Mouse (Mus musculus) neural tube, embryonic 12.5 days (tissue): ENCODE data around the gene Fras1. TPM values are rescaled to one million over a fixed set of nuclear protein-coding genes. Genes with fewer than 3 reads are reported as not detected.

Experiments used
- ATAC-seq: fragments of 200-750 bp; cut with Nextera tagmentation; 2 replicates; pipeline ENCODE4 v1.8.0; 2017; ENCODE audit warnings: low read depth, mild to moderate bottlenecking, moderate TSS enrichment, moderate library complexity; ENCODE audit not compliant: low FRiP score
- H3K27ac ChIP-seq: fragments of 300-500 bp; sonication (generic); 2 replicates; pipeline ENCODE4 v1.5.1; 2016
- H3K27me3 ChIP-seq: fragments of 300-500 bp; sonication (generic); replicated peaks from 2 replicates; pipeline ENCODE4 v1.6.1; 2016; ENCODE audit warnings: mild to moderate bottlenecking
- H3K36me3 ChIP-seq: fragments of 300-500 bp; sonication (generic); 2 replicates; pipeline ENCODE4 v1.6.1; 2016; ENCODE audit warnings: mild to moderate bottlenecking
- H3K4me1 ChIP-seq: fragments of 300-500 bp; sonication (generic); 2 replicates; pipeline ENCODE4 v1.6.1; 2016
- H3K4me2 ChIP-seq: fragments of 300-500 bp; sonication (generic); replicated peaks from 2 replicates; pipeline ENCODE4 v1.6.1; 2016; ENCODE audit warnings: mild to moderate bottlenecking
- H3K4me3 ChIP-seq: fragments of 300-500 bp; sonication (generic); 2 replicates; pipeline ENCODE4 v1.5.1; 2016
- H3K9ac ChIP-seq: fragments of 300-500 bp; sonication (generic); 2 replicates; pipeline ENCODE4 v1.6.1; 2016; ENCODE audit warnings: mild to moderate bottlenecking
- H3K9me3 ChIP-seq: fragments of 300-500 bp; sonication (generic); 2 replicates; pipeline ENCODE4 v1.6.1; 2016; ENCODE audit warnings: mild to moderate bottlenecking
- WGBS: fragments of 180-500 bp; shearing (Covaris S2); methylation state at CpG from one replicate; pipeline ENCODE4 v1.1.7; 2016; 5-methylcytosine and 5-hydroxymethylcytosine counted together
- polyA plus RNA-seq: library from polyadenylated mRNA; unstranded; fragments of >200 nt; fragmentation: Nextera tagmentation; extraction: Ambion mirVana; gene quantifications from 2 replicates; pipeline ENCODE4 v1.2.1, GENCODE M21; 2016

The Fras1 gene
- polyA plus RNA-seq, 1 experiment from 2014 or later = 4.9 TPM

GRCm38 (mm10) chr5:96793953-96794635 is 420.3 kb downstream of the Fras1 start:
- no peak overlapping the region for H3K9ac ChIP-seq
- no peak overlapping the region for H3K27ac ChIP-seq
- H3K4me2 ChIP-seq = peak overlapping the region; percentile 73
- H3K9me3 ChIP-seq = no peaks in the 10 kb centered on the region
- peak overlapping the region; percentile 37; the same call in 1 of the 2 replicates for H3K4me3 ChIP-seq
- ATAC-seq = no peak
- H3K27me3 ChIP-seq = no peaks in the 10 kb centered on the region; the same call in 1 of the 2 replicates
- H3K36me3 ChIP-seq = no peaks in the 10 kb centered on the region
- 64% methylated on average over 10 of the region's 10 CpGs for WGBS
- H3K4me1 ChIP-seq = peaks cover 11% of the 10 kb centered on the region; the same call in 1 of the 2 replicates

GRCm38 (mm10) chr5:96795752-96796151 is 422.0 kb downstream of the Fras1 start:
- H3K27ac ChIP-seq = no peak overlapping the region
- no peak overlapping the region for H3K4me2 ChIP-seq
- ATAC-seq = no peak
- no peaks in the 10 kb centered on the region for H3K9me3 ChIP-seq
- no peak overlapping the region for H3K4me3 ChIP-seq
- peaks cover 11% of the 10 kb centered on the region; the same call in 1 of the 2 replicates for H3K4me1 ChIP-seq
- no peaks in the 10 kb centered on the region; the same call in 1 of the 2 replicates for H3K27me3 ChIP-seq
- no peak overlapping the region for H3K9ac ChIP-seq
- 94% methylated on average over 1 of the region's 1 CpGs for WGBS
- no peaks in the 10 kb centered on the region for H3K36me3 ChIP-seq

- no peak for ATAC-seq
- no peak overlapping the region for H3K27ac ChIP-seq
- no peaks in the 10 kb centered on the region for H3K36me3 ChIP-seq
- no peak overlapping the region for H3K4me3 ChIP-seq
- H3K9me3 ChIP-seq = no peaks in the 10 kb centered on the region
- no peak overlapping the region for H3K9ac ChIP-seq
- no peak overlapping the region for H3K4me2 ChIP-seq
- WGBS = 92% methylated on average over 6 of the region's 6 CpGs
- no peaks in the 10 kb centered on the region; the same call in 1 of the 2 replicates for H3K27me3 ChIP-seq
- H3K4me1 ChIP-seq = peaks cover 11% of the 10 kb centered on the region; the same call in 1 of the 2 replicates
These were observed 423.7 kb downstream of the Fras1 start for GRCm38 (mm10) chr5:96797465-96797864.

GRCm38 (mm10) chr5:96799165-96799564 is 425.4 kb downstream of the Fras1 start:
- Histone ChIP-seq H3K9me3 (no peaks in the 10 kb centered on the region), H3K27ac (no peak overlapping the region), H3K4me1 (no peaks in the 10 kb centered on the region), H3K9ac (no peak overlapping the region), H3K27me3 (no peaks in the 10 kb centered on the region), H3K4me2 (no peak overlapping the region), H3K4me3 (no peak overlapping the region), H3K36me3 (no peaks in the 10 kb centered on the region)
- 93% methylated on average over 9 of the region's 9 CpGs for WGBS
- ATAC-seq = no peak

GRCm38 (mm10) chr5:96799969-96800368 is 426.2 kb downstream of the Fras1 start:
- 89% methylated on average over 9 of the region's 9 CpGs for WGBS
- ATAC-seq = no peak
- Histone ChIP-seq H3K9me3 (no peaks in the 10 kb centered on the region), H3K36me3 (no peaks in the 10 kb centered on the region), H3K4me1 (no peaks in the 10 kb centered on the region), H3K27ac (no peak overlapping the region), H3K4me2 (no peak overlapping the region), H3K4me3 (no peak overlapping the region), H3K27me3 (no peaks in the 10 kb centered on the region), H3K9ac (no peak overlapping the region)

DNA sequence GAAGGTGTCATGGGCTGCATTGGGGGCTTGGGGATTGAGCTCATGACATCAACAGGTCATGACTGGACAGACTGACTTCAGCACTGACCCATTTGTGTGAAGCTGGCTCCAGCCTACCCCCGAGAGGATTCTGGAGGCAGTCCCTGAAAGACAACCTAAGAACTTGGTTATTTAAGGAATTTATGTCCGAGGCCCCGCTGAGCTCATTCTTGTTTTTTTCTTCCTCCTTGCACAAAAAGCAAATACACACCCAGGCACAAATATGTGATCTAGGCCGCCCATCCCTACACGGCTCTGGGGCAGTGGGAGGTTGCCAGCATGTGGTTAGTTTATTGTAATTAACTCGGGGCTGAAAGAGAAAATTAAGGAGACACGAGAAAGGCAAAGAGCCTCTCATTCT is 428.4 kb downstream of the Fras1 start:
- no peaks in the 10 kb centered on the region for H3K9me3 ChIP-seq
- no peak for ATAC-seq
- WGBS = 35% methylated on average over 7 of the region's 7 CpGs
- no peak overlapping the region for H3K4me2 ChIP-seq
- no peaks in the 10 kb centered on the region for H3K27me3 ChIP-seq
- no peaks in the 10 kb centered on the region for H3K4me1 ChIP-seq
- H3K36me3 ChIP-seq = no peaks in the 10 kb centered on the region
- no peak overlapping the region for H3K9ac ChIP-seq
- H3K4me3 ChIP-seq = no peak overlapping the region
- H3K27ac ChIP-seq = no peak overlapping the region

- no peaks in the 10 kb centered on the region for H3K36me3 ChIP-seq
- no peak for ATAC-seq
- no peaks in the 10 kb centered on the region for H3K27me3 ChIP-seq
These were observed 429.3 kb downstream of the Fras1 start for GRCm38 (mm10) chr5:96803091-96803490.

DNA sequence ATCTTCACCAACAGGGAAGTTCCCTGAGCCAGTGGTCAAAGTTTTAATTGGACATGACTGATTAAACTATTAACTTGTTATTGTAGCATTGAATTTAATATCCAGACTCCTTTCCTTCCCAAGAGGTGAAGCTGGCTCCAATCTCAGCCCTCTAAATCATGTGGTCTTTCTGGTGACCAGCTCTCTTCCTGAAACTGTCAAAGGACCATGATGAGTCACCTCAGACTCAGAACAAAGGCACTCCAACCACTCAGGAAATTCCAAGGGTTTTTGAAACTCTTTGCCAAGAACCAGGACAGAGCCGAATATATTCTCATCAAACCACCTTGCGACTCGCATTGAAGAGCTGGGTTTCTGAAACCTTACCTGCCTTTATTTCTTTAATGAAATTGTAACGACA is 430.5 kb downstream of the Fras1 start:
- no peaks in the 10 kb centered on the region for H3K36me3 ChIP-seq
- no peaks in the 10 kb centered on the region for H3K9me3 ChIP-seq
- no peaks in the 10 kb centered on the region for H3K27me3 ChIP-seq
- WGBS = 87% methylated on average over 4 of the region's 4 CpGs
- H3K9ac ChIP-seq = no peak overlapping the region
- ATAC-seq = no peak
- H3K4me1 ChIP-seq = no peaks in the 10 kb centered on the region
- no peak overlapping the region for H3K4me3 ChIP-seq
- no peak overlapping the region for H3K27ac ChIP-seq
- H3K4me2 ChIP-seq = no peak overlapping the region

More at GRCm38 (mm10) chr5:96803091-96803490, 429.3 kb downstream of the Fras1 start:
- H3K9ac ChIP-seq = no peak overlapping the region
- WGBS = 63% methylated on average over 3 of the region's 3 CpGs
- H3K4me3 ChIP-seq = no peak overlapping the region
- no peak overlapping the region for H3K27ac ChIP-seq
- no peaks in the 10 kb centered on the region for H3K9me3 ChIP-seq
- no peak overlapping the region for H3K4me2 ChIP-seq
- no peaks in the 10 kb centered on the region for H3K4me1 ChIP-seq

GRCm38 (mm10) chr5:96804813-96805212 is 431.1 kb downstream of the Fras1 start:
- WGBS = 85% methylated on average over 3 of the region's 3 CpGs

GRCm38 (mm10) chr5:96810620-96811019 is 436.9 kb downstream of the Fras1 start:
- no peak for ATAC-seq
- H3K36me3 ChIP-seq = no peaks in the 10 kb centered on the region
- no peak overlapping the region for H3K27ac ChIP-seq
- H3K4me1 ChIP-seq = no peaks in the 10 kb centered on the region
- H3K4me2 ChIP-seq = no peak overlapping the region
- H3K9me3 ChIP-seq = no peaks in the 10 kb centered on the region
- no peak overlapping the region for H3K4me3 ChIP-seq
- no peaks in the 10 kb centered on the region for H3K27me3 ChIP-seq
- WGBS = 78% methylated on average over 4 of the region's 4 CpGs
- H3K9ac ChIP-seq = no peak overlapping the region

More at GRCm38 (mm10) chr5:96804813-96805212, 431.1 kb downstream of the Fras1 start:
- H3K9ac ChIP-seq = no peak overlapping the region
- H3K4me2 ChIP-seq = no peak overlapping the region
- H3K4me1 ChIP-seq = no peaks in the 10 kb centered on the region
- H3K27ac ChIP-seq = no peak overlapping the region
- no peaks in the 10 kb centered on the region for H3K27me3 ChIP-seq
- H3K4me3 ChIP-seq = no peak overlapping the region
- no peak for ATAC-seq
- H3K36me3 ChIP-seq = no peaks in the 10 kb centered on the region
- H3K9me3 ChIP-seq = no peaks in the 10 kb centered on the region

DNA sequence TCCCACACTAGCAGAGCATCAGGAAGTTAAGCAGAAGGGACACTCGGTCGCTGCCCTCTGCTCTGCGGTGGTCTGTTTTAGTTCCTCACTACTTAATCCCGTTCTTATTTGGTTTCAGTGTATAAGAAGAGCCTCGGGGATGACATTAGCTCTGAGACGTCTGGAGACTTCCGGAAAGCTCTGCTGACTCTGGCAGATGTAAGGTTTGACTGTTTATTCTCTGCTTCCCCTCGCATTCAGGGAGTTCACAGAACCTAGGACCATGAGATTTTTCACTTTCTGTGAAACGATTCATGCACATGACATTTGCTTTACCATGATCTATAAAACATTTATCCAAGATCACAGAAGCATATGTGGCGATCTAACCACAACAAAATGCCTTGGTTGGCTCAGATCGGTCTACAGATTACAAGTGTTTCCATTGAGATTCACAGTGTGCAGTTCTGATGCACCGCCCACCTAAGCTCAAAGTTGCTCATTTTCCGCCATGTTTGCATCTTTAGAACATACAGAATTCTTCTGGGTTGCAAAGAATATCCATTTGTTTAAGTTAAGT is 451.1 kb downstream of the Fras1 start:
- no peak for ATAC-seq

DNA sequence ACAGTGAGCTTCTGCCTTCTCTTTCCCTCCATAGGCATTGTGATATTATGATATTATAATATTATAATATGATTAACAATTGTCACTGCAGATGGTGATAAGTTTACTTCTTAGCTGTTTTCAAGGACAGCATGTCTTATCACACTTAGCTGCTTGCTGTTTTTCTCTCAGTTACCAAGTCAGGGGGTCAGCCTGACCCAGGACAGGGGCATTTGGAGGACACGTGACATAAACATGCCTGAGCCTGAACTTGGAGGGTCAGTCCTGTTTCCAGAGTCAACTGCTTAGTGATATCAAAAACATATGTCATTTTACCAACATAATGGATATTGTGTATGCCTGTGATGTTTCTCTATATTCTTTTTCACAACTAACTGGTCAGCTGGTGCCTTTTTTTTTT is 453.4 kb downstream of the Fras1 start:
- WGBS = 88% methylated on average over 1 of the region's 1 CpGs
- no peaks in the 10 kb centered on the region for H3K36me3 ChIP-seq
- H3K9me3 ChIP-seq = no peaks in the 10 kb centered on the region

More for the DNA sequence above, 451.1 kb downstream of the Fras1 start:
- WGBS = 88% methylated on average over 13 of the region's 13 CpGs
- no peaks in the 10 kb centered on the region for H3K36me3 ChIP-seq
- H3K27ac ChIP-seq = no peak overlapping the region
- no peak overlapping the region for H3K4me2 ChIP-seq
- no peaks in the 10 kb centered on the region for H3K9me3 ChIP-seq
- H3K27me3 ChIP-seq = no peaks in the 10 kb centered on the region
- no peak overlapping the region for H3K9ac ChIP-seq
- H3K4me1 ChIP-seq = no peaks in the 10 kb centered on the region
- H3K4me3 ChIP-seq = no peak overlapping the region

More for the DNA sequence above, 453.4 kb downstream of the Fras1 start:
- Histone ChIP-seq H3K27me3 (no peaks in the 10 kb centered on the region), H3K27ac (no peak overlapping the region), H3K9ac (no peak overlapping the region), H3K4me2 (no peak overlapping the region), H3K4me3 (no peak overlapping the region), H3K4me1 (no peaks in the 10 kb centered on the region)
- ATAC-seq = no peak
